Mouse (Mus musculus) layer of hippocampus, postnatal 25 days (tissue): ENCODE data around the gene Pagr1b. TPM values are rescaled to one million over a fixed set of nuclear protein-coding genes. Genes with fewer than 3 reads are reported as not detected.

Experiments used
- DNase-seq, 2 experiments: peaks; one replicate each; pipeline ENCODE4 v3.0.0; 2022; ENCODE audit warnings: mixed read lengths in 2 of 2, low spot score in 1 of 2; ENCODE audit errors: extremely low spot score in 1 of 2
- total RNA-seq, 2 experiments: library from RNA; stranded (reverse); gene quantifications; 2 replicates each; pipeline ENCODE4 v1.2.3; 2021

The Pagr1b gene
- total RNA-seq, 2 experiments from 2014 or later, result not detected

DNA sequence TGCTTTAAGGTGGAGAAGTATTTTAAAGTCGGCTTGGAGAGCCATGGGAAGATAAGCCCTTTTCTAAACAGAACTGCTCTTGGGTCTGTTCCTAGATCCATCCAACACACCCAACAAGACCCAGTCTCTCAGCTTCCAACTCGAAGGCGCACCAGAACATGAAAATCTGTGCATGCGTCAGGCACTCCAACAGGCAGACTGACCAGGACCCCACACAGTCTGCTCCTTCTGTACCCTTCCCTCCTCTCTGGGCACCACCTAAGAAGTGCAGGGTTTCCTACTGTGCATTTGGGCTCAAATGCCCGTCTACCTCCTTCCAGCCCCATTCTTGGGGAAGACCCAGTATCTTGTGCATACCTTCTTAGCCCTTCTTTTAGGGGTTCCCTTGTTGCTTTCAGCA lies 4.2 kb upstream of the Pagr1b start:
- no peak for DNase-seq

GRCm38 (mm10) chr7:127020031-127020430 lies 3.7 kb upstream of the Pagr1b start:
- no peak for DNase-seq

GRCm38 (mm10) chr7:127019306-127019960 lies 3.1 kb upstream of the Pagr1b start:
- DNase-seq, result no peak

GRCm38 (mm10) chr7:127018416-127019305 lies 2.4 kb upstream of the Pagr1b start:
- no peak for DNase-seq

DNA sequence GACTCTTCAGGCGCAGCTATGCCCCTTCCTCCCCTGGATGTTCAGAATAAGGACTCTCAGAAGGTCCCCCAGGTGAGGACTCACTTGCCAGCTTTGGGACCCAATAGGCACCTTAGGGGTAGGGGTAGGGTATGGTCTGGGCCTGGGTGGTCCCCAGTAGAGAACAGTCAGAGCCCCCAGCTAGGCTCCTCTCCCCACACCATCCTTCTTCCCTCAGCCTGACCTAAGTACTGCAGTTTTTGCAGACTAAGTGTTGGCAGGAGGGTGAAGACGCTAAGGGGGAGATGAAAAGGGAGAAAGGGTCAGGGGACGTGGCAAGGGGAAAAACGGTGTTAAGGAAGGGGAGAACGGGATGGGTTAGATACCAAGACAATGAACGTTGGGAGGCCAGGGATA lies 1.7 kb upstream of the Pagr1b start:
- DNase-seq, result no peak

GRCm38 (mm10) chr7:127016971-127017949 lies 976 bp upstream of the Pagr1b start, which contains the start of gene Pagr1a:
Pagr1a (minus strand) TSS chr7:127017352.
- DNase-seq, result peak; percentile 95 to 96

DNA sequence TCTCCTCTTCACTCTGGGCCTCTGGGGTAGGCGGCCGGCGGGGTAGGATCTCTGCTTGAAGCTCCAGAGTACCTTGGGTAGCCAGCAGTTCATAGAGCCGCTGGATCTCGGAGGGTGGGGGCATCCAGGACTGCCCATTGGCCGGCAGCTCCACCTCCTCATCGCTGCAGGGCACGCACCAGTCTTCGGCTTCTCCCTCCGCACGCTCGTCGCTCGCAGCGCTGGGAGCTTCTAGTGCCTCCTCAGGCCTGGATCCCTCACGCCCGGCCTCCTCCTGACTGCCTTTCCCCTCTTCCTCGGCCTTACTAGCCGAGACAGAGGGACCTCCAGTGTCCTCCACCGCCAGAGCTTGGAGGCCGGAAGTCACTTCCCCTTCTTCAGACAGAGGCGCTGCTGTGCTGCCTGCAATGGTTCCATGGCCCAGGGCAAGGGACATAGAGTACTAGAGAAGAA lies 228 bp upstream of the Pagr1b start:
- peak in 1 of 2 experiments; percentile 54 for DNase-seq

GRCm38 (mm10) chr7:127016081-127016480 lies 203 bp downstream of the Pagr1b start:
- DNase-seq, result no peak

DNA sequence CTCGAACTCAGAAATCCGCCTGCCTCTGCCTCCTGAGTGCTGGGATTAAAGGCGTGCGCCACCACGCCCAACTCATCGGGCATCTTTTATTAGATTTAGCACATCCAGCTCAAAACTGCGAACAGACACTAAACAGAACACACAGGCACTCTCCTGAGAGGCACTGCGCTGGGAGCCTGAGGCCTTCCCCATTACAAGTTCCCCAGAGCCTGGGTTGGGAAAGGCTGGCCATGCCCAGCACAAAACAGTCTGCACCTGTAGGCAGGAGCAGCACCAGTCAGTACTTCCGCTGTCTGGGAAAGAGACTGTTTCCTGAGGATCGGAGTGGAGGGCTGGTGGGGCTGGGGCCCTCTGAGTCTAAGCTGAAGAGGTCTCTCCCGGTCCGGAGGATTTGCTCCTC lies 1.3 kb downstream of the Pagr1b start:
- no peak for DNase-seq

GRCm38 (mm10) chr7:127014320-127014719 lies 2.0 kb downstream of the Pagr1b start, which contains the start of gene Mvp:
Mvp (minus strand) TSS chr7:127014621.
- DNase-seq, result no peak

GRCm38 (mm10) chr7:127013385-127013784 lies 2.9 kb downstream of the Pagr1b start:
- DNase-seq, result no peak

DNA sequence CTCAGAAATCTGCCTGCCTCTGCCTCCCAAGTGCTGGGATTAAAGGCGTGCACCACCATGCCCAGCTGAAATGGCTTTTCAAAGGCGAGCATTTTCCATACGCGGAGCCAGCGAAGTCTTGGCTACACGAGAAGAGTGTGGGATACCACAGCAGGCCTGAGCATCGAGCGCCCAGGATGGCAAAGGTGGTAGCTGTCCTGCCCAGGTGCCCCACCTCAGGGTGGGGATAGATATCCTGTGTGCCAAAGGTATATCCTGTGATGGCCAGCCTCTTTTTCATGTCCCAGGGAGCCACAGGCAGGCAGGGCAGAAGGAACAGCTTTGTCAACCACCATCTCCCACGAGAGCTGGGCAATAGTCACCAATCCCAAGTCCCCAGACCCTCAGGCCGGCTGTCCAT lies 3.4 kb downstream of the Pagr1b start:
- no peak for DNase-seq

- DNase-seq, result no peak
Measured at GRCm38 (mm10) chr7:127012374-127012773, 3.9 kb downstream of the Pagr1b start.

- no peak for DNase-seq
Measured at GRCm38 (mm10) chr7:127011717-127012116, 4.6 kb downstream of the Pagr1b start.

DNA sequence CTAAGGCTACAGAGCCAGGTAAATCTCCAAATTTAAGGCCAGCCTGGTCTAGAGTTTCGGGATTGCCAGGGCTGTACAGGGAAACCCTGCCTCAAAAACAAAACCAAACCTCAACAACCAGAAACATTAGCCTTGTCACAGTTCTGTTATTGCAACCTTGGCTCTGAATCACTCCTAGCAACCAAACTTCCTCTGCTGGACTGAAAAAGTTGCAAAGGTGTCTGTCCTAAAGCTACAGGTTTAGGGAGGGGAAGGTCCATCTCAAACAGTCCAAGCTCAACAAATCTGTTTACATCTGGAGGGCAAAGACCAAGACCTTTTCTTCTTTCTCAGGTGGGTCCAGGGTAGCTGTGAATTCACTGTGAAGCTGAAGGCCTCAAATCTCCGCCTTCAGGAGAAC lies 5.2 kb downstream of the Pagr1b start:
- DNase-seq, result no peak

DNA sequence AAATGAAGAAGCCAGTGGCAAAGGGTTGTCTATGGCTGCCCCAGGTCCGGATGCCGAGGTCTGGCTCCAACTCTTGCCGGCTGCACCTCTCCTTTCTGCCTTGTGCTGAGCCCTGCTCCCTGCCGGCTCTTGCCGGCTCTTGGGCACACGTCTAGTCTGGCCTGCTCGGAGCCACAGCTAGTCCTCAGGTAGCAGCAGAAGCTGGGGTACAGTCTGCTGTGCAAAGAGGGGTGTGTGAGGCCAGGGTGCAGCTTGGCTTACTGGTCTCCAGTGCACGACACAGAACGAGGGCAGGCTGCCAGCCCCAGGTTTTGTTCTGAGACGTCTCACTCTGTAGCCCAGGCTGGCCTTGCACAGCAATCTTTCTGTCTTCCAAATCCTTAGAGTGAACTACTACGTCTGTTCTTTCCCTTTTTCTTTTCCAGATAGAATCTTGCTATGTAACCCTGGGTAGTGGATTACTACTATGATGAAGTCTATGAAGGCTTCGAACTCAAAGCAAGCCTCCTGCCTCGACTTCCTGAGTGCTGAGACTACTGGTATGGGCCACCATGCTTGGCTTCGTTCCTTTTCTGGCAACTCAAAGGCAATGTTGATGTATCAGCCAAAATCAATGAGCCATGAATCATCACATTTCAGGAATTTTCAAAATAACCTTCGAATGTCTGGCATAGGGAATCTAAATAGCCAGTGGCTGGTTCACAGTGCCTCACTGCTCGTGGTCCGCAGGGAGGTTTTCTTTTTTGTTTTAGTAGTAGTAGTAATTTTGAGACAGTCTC lies 6.8 kb downstream of the Pagr1b start:
- no peak for DNase-seq

- peak; percentile 64 to 67 for DNase-seq
Measured at GRCm38 (mm10) chr7:127008239-127009019, 7.9 kb downstream of the Pagr1b start.

GRCm38 (mm10) chr7:127007313-127008024 lies 8.8 kb downstream of the Pagr1b start:
- no peak for DNase-seq
